Mouse (Mus musculus): ENCODE results near the gene Hist1h2ba. TPM values are rescaled to one million over a fixed set of nuclear protein-coding genes. Genes with fewer than 3 reads are reported as not detected.

Gene Hist1h2ba
- total RNA-seq (2014; rRNA removed) (not detected in 2 replicates), polyA plus RNA-seq (2015; fragmentation: Nextera tagmentation; extraction: Ambion mirVana) (not detected in 2 replicates)

DNA sequence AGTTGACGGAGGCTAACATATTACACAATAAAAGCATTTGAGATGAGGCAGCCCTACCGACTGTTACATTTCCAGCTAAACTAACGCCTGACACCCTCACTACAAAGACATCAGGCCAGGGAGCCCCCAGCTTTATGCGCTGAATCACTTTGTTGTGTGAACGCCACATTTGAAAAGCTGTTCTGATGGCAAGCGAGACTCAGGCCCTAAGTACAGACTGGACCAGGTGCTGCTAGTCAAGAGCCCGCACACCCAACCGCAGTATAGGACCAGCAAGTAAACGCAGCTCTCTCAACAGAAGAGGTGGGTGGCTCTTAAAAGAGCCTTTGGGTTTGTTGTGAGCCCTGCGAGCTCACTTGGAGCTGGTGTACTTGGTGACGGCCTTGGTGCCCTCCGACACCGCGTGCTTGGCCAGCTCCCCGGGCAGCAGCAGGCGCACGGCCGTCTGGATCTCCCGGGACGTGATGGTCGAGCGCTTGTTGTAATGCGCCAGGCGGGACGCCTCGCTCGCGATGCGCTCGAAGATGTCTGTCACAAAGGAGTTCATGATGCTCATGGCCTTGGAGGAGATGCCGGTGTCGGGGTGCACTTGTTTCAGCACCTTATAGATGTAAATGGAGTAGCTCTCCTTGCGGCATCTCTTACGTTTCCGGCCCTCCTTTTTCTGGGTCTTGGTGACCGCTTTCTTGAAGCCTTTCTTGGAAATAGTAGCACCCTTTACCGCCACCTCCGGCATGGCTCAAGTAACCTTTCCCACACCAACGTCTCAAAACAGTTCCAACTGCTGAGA is at the start of gene Hist1h2ba:
Gene Hist1h2ba (minus strand): TSS at position 736 of the 790 bp plus-strand sequence.
- Histone ChIP-seq H3K36me3 (ENCODE audit: insufficient read depth) (no peaks in the 10 kb centered on the region), H3K27ac (ENCODE audit: low read depth, low read length) (no peak within 1 kb of the TSS), H3K4me3 (ENCODE audit: low read depth, low read length) (no peak within 1 kb of the TSS), H3K4me1 (ENCODE audit: insufficient read depth) (no peaks in the 10 kb centered on the region), H3K9me3 (ENCODE audit: low read length) (no peaks in the 10 kb centered on the region), H3K27me3 (ENCODE audit: insufficient read depth, low read length) (no peaks in the 10 kb centered on the region), H3K9ac (no peak within 1 kb of the TSS), H3K4me2 (ENCODE audit: low read depth) (no peak within 1 kb of the TSS)
- WGBS: 95% methylated on average over 35 of the region's 39 CpGs
- DNase-seq (no peak), ATAC-seq (no peak)
- TF ChIP-seq CTCF (IDR thresholded peaks at IDR 0.05; ENCODE audit: low read depth): no peak

DNA sequence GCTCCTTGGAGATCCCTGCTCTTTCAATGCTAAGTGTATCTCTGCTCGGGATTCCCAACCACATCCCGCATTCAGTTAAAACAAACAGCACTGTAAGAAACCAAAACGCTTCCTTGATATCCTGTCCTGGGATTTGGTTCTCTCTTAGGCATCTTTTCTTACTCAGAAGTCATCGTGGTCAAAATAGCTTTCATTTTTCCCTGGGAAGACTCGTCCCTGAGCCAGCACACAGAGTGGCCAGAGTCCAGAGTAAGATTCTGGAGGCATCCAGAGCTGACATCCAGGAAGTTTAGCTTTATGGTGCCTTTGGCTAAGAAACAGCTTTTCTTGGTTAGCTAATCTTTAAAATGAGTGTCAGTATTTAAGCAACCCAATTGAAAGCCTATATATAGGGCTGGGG is 38.3 kb upstream of the Hist1h2ba start:
- Histone ChIP-seq H3K4me3 (ENCODE audit: low read depth, low read length) (no peak overlapping the region), H3K4me1 (ENCODE audit: insufficient read depth) (0 out of 2 replicates have a peak, but pooled peaks cover 2% of the 10 kb centered on the region), H3K9me3 (ENCODE audit: low read length) (no peaks in the 10 kb centered on the region), H3K27ac (ENCODE audit: low read depth, low read length) (no peak overlapping the region), H3K27me3 (ENCODE audit: insufficient read depth, low read length) (no peaks in the 10 kb centered on the region), H3K9ac (no peak overlapping the region), H3K36me3 (ENCODE audit: insufficient read depth) (no peaks in the 10 kb centered on the region), H3K4me2 (ENCODE audit: low read depth) (no peak overlapping the region)
- TF ChIP-seq CTCF (IDR thresholded peaks at IDR 0.05; ENCODE audit: low read depth): no peak
- 61% methylated on average over 5 of the region's 5 CpGs for WGBS
- ATAC-seq (no peak; the same call in 1 of the 2 replicates), DNase-seq (no peak)

DNA sequence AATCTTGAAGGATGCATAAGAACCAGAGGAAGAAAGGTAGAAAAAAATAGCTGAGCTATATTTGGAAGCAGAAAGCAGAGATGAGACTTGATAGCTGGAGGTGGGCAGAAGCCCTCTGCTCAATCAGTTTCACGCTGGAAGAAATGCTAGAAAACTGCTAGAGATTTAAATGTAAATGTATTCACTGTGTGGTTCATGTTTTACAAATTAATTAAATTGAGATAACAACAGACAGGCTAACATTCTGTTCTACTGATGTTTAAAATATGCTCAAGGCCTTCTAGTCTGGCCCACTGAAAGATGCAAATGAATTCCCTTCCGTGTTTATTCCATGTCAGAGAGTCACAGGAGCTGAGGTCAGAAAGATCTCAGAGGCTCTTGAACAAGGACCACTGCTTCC is 37.9 kb upstream of the Hist1h2ba start:
- H3K27ac ChIP-seq (ENCODE audit: low read depth, low read length): no peak overlapping the region

DNA sequence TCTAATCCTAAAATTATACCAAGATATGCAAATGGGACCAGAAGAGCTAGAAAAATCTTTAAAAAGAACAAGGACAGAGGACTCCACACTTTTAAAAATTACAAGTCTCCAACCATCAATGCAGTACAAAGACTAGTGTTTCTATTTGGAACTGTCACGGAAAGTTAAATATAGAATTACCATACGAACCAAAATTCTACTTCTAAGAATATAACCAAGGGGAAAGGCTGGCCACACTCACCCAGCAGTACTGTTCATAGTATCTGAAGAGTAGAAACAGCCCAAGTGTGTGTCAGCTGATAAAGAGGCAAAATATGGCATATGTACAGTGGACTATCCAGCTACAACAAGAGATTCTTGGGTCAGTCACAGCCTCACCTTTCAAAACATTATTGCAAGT is 31.0 kb upstream of the Hist1h2ba start:
- WGBS: 62% methylated on average over 2 of the region's 2 CpGs
- no peak overlapping the region for H3K4me3 ChIP-seq (ENCODE audit: low read depth, low read length)
- H3K27me3 ChIP-seq (ENCODE audit: insufficient read depth, low read length): no peaks in the 10 kb centered on the region
- no peak overlapping the region for H3K4me2 ChIP-seq (ENCODE audit: low read depth)
- H3K27ac ChIP-seq (ENCODE audit: low read depth, low read length): no peak overlapping the region
- ATAC-seq (peak; percentile 38), DNase-seq (no peak)
- no peak overlapping the region for H3K9ac ChIP-seq
- no peaks in the 10 kb centered on the region for H3K36me3 ChIP-seq (ENCODE audit: insufficient read depth)
- H3K9me3 ChIP-seq (ENCODE audit: low read length): no peaks in the 10 kb centered on the region
- no peaks in the 10 kb centered on the region for H3K4me1 ChIP-seq (ENCODE audit: insufficient read depth)
- TF ChIP-seq CTCF (IDR thresholded peaks at IDR 0.05; ENCODE audit: low read depth): no peak

More for the DNA sequence above, 37.9 kb upstream of the Hist1h2ba start:
- TF ChIP-seq CTCF (IDR thresholded peaks at IDR 0.05; ENCODE audit: low read depth): no peak
- Histone ChIP-seq H3K36me3 (ENCODE audit: insufficient read depth) (no peaks in the 10 kb centered on the region), H3K4me1 (ENCODE audit: insufficient read depth) (0 out of 2 replicates have a peak, but pooled peaks cover 2% of the 10 kb centered on the region), H3K9ac (no peak overlapping the region), H3K4me2 (ENCODE audit: low read depth) (no peak overlapping the region), H3K9me3 (ENCODE audit: low read length) (no peaks in the 10 kb centered on the region), H3K27me3 (ENCODE audit: insufficient read depth, low read length) (no peaks in the 10 kb centered on the region), H3K4me3 (ENCODE audit: low read depth, low read length) (no peak overlapping the region)
- DNase-seq: peak; percentile 35
- ATAC-seq: peak; percentile 78
- WGBS: 30% methylated on average over 2 of the region's 2 CpGs

DNA sequence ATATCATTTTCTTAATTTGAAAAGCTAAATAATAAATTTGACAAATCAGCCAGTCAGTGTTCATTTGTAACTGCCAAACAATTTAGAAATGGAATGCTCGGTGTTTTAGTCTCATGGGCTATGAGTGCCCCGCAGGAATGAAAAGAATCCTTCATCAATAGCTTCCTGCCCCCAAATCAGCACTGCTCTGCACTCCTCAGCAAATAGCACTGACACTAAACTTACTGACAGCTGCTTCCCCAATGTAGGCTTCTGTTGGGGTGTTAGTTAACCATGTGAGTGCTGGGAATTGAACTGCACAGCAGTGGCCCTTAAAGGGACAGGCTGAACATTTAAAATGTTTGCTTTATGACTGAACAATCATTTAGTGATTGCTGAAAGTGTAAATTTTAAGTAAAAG is 25.8 kb upstream of the Hist1h2ba start:
- H3K4me2 ChIP-seq (ENCODE audit: low read depth): no peak overlapping the region
- TF ChIP-seq CTCF (IDR thresholded peaks at IDR 0.05; ENCODE audit: low read depth): no peak
- no peaks in the 10 kb centered on the region for H3K27me3 ChIP-seq (ENCODE audit: insufficient read depth, low read length)
- no peak for DNase-seq
- no peak overlapping the region for H3K4me3 ChIP-seq (ENCODE audit: low read depth, low read length)
- ATAC-seq: no peak; the same call in 1 of the 2 replicates
- H3K9me3 ChIP-seq (ENCODE audit: low read length): no peaks in the 10 kb centered on the region
- no peak overlapping the region for H3K27ac ChIP-seq (ENCODE audit: low read depth, low read length)
- no peaks in the 10 kb centered on the region for H3K36me3 ChIP-seq (ENCODE audit: insufficient read depth)
- 25% methylated on average over 2 of the region's 2 CpGs for WGBS
- H3K9ac ChIP-seq: no peak overlapping the region
- no peaks in the 10 kb centered on the region for H3K4me1 ChIP-seq (ENCODE audit: insufficient read depth)

DNA sequence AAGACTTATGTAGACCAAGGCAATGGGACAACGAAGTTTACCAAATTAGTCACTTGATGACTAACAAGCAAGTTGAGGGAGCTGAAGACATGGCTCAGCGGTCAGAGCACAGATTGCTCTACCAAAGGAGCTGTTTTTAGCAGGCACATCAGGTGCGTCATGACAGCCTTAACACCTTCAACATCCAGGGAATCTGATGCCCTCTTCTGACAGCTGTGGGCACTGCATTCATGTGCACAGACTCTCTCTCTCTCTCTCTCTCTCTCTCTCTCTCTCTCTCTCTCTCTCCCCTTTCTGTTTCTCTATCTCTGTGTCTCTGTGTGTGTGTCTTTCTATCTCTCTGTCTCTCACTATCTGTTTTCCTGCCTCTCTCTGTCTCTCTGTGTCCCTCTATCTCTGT is 17.0 kb upstream of the Hist1h2ba start:
- Histone ChIP-seq H3K27ac (ENCODE audit: low read depth, low read length) (no peak overlapping the region), H3K9ac (no peak overlapping the region), H3K4me2 (ENCODE audit: low read depth) (no peak overlapping the region), H3K4me1 (ENCODE audit: insufficient read depth) (no peaks in the 10 kb centered on the region), H3K9me3 (ENCODE audit: low read length) (no peaks in the 10 kb centered on the region), H3K36me3 (ENCODE audit: insufficient read depth) (no peaks in the 10 kb centered on the region), H3K27me3 (ENCODE audit: insufficient read depth, low read length) (no peaks in the 10 kb centered on the region), H3K4me3 (ENCODE audit: low read depth, low read length) (no peak overlapping the region)
- no peak for DNase-seq
- ATAC-seq: no peak
- peak; percentile 28; the same call in 1 of the 2 replicates for TF ChIP-seq CTCF (IDR thresholded peaks at IDR 0.05; ENCODE audit: low read depth)
- 79% methylated on average over 3 of the region's 3 CpGs for WGBS

DNA sequence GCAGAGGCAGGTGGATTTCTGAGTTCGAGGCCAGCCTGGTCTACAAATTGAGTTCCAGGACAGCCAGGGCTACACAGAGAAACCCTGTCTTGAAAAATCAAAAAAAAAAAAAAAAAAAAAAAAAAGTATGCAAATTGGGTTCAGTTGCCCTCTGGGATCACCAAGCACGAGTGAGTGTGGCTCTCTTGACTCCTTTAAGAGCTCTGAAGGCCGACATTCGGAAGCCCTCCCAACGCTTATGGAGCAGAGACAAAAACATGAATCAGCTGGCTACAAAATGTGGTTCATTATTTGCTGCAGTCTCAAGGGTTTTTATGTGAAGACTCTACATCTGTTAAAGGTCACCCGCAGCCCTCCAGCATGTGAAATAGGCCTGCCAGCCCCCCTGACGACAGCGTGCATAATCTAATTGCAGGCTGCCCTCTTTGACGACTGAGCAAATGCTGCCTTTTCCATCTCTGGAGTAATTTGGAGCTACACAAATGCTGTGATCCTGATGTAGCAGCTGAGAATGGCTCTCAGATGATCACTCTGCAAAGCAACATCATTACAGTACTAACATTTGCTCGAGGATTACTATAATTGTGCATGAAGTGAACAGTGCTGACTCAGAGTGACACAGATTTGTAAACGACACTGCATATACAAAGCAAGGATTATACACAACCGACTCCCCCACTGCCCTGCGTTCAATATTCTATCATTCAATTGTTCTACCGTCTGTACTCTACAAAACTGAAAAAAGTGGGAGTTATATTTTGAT is 15.7 kb upstream of the Hist1h2ba start:
- WGBS: 34% methylated on average over 14 of the region's 14 CpGs
- Histone ChIP-seq H3K4me3 (ENCODE audit: low read depth, low read length) (no peak overlapping the region), H3K36me3 (ENCODE audit: insufficient read depth) (no peaks in the 10 kb centered on the region), H3K9me3 (ENCODE audit: low read length) (no peaks in the 10 kb centered on the region), H3K4me2 (ENCODE audit: low read depth) (no peak overlapping the region), H3K27ac (ENCODE audit: low read depth, low read length) (0 out of 2 replicates have a peak overlapping the region, but pooled peaks have one; percentile 23), H3K9ac (no peak overlapping the region), H3K4me1 (ENCODE audit: insufficient read depth) (no peaks in the 10 kb centered on the region), H3K27me3 (ENCODE audit: insufficient read depth, low read length) (no peaks in the 10 kb centered on the region)
- no peak for TF ChIP-seq CTCF (IDR thresholded peaks at IDR 0.05; ENCODE audit: low read depth)
- ATAC-seq (peak; percentile 89), DNase-seq (peak; percentile 55)
